Mouse (Mus musculus) layer of hippocampus, postnatal 10 days (tissue): ENCODE data around the gene Pex12. TPM values are rescaled to one million over a fixed set of nuclear protein-coding genes. Genes with fewer than 3 reads are reported as not detected.
"Not testable (repeated sequence)": the region's sequence is repeated elsewhere in the genome, so short reads cannot be mapped to it uniquely, and the experiment has no call there.

Experiments used
- DNase-seq, 2 experiments: peaks; one replicate each; pipeline ENCODE4 v3.0.0; 2021; ENCODE audit warnings: low spot score in 2 of 2
- long read RNA-seq: library from polyadenylated mRNA; stranded (forward); transcript quantifications from one replicate; pipeline ENCODE4 v2.0.0, GENCODE M21; 2023
- total RNA-seq, 2 experiments: library from RNA; stranded (reverse); gene quantifications; 2 replicates each; pipeline ENCODE4 v1.2.3; 2021

The Pex12 gene
- 10 to 100 TPM in 1 of 2 experiments, 1 to 10 TPM in 1; 9.2 to 11.1 TPM for total RNA-seq
- long read RNA-seq, partial matches to known transcripts = 3 of 10 reads
- long read RNA-seq, other reads (novel, unspliced or antisense) = 2 of 10 reads

GRCm38 (mm10) chr11:83302526-83303251 lies at the start of gene Pex12:
Pex12 (minus strand) TSS chr11:83302586.
- peak; percentile 95 for DNase-seq

GRCm38 (mm10) chr11:83341716-83342245 lies 39.4 kb upstream of the Pex12 start:
- no peak for DNase-seq

- no peak for DNase-seq
Measured at GRCm38 (mm10) chr11:83339705-83340104, 37.3 kb upstream of the Pex12 start.

- DNase-seq = no peak
Measured at GRCm38 (mm10) chr11:83335826-83336225, 33.4 kb upstream of the Pex12 start.

- peak; percentile 67 to 69 for DNase-seq
Measured at GRCm38 (mm10) chr11:83327427-83327826, 25.0 kb upstream of the Pex12 start.

- DNase-seq = not testable (repeated sequence)
Measured at GRCm38 (mm10) chr11:83326692-83327091, 24.3 kb upstream of the Pex12 start.

GRCm38 (mm10) chr11:83319048-83319447 lies 16.7 kb upstream of the Pex12 start:
- no peak for DNase-seq

GRCm38 (mm10) chr11:83312471-83312870 lies 10.1 kb upstream of the Pex12 start:
- no peak for DNase-seq

- no peak for DNase-seq
Measured at GRCm38 (mm10) chr11:83306700-83307253, 4.4 kb upstream of the Pex12 start.

- no peak for DNase-seq
Measured at GRCm38 (mm10) chr11:83304485-83304884, 2.1 kb upstream of the Pex12 start.

- DNase-seq = no peak
Measured at GRCm38 (mm10) chr11:83303751-83304150, 1.4 kb upstream of the Pex12 start.

- no peak for DNase-seq
Measured at GRCm38 (mm10) chr11:83302124-83302523, 262 bp downstream of the Pex12 start.

- no peak for DNase-seq
Measured at GRCm38 (mm10) chr11:83301431-83301831, 955 bp downstream of the Pex12 start.

GRCm38 (mm10) chr11:83299724-83300123 lies 2.7 kb downstream of the Pex12 start:
- DNase-seq = no peak

- DNase-seq = peak; percentile 90 to 91
Measured at GRCm38 (mm10) chr11:83298225-83299195, 3.9 kb downstream of the Pex12 start, which contains the start of gene Ap2b1. Ap2b1 (plus strand) TSS chr11:83299024.

- peak in 1 of 2 experiments; percentile 17 for DNase-seq
Measured at GRCm38 (mm10) chr11:83297816-83298215, 4.6 kb downstream of the Pex12 start.

GRCm38 (mm10) chr11:83294133-83294532 lies 8.3 kb downstream of the Pex12 start:
- no peak for DNase-seq

- no peak for DNase-seq
Measured at GRCm38 (mm10) chr11:83293182-83293581, 9.2 kb downstream of the Pex12 start.

GRCm38 (mm10) chr11:83292251-83292587 lies 10.2 kb downstream of the Pex12 start:
- no peak for DNase-seq

GRCm38 (mm10) chr11:83291375-83292250 lies 10.8 kb downstream of the Pex12 start:
- peak; percentile 91 to 94 for DNase-seq
